Mouse (Mus musculus) cortical plate, adult 2 months (tissue): ENCODE measurements around the gene Sgms1.

Experiments used
- CTCF ChIP-seq: fragments of 200-500 bp; IDR thresholded peaks from 2 replicates; pipeline ENCODE4 v1.5.1; 2011; ENCODE audit warnings: mild to moderate bottlenecking, control low read depth, low read length; ENCODE audit not compliant: insufficient read depth; ENCODE audit errors: extremely low read depth
- POLR2A ChIP-seq: fragments of 200-500 bp; IDR thresholded peaks from 2 replicates; pipeline ENCODE4 v1.6.1; 2011; ENCODE audit warnings: mild to moderate bottlenecking, low read length, control low read depth; ENCODE audit not compliant: insufficient read depth; ENCODE audit errors: extremely low read depth

GRCm38 (mm10) chr19:32165711-32166110 is 223.8 kb downstream of the Sgms1 start:
- TF ChIP-seq POLR2A (no peak), CTCF (no peak)
